Mouse (Mus musculus) urinary bladder, postnatal 10 days (tissue): ENCODE results near the gene Uhrf1.

Source experiments
- DNase-seq: peaks from one replicate; pipeline ENCODE4 v3.0.0; 2022; ENCODE audit warnings: low spot score

The Uhrf1 gene

DNA sequence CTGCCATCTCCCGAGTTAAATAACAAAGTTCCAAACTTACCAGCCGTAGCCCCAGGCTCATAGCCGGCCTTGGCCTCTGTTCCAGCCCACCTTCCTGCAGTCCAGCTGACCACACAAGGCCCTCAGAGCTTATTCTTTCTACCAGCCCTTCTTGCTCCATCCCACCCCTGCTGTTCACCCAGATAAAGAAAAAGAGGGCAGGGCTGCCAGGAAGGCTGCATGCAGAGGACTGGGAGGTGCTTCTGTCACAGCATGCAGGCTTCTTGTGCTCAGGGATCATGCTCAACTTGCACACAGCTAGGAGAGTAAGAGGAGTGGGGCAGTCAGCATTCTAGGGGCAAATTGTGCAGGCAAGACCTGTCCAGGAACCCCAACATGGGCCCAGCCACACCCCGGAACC lies 45.0 kb downstream of the Uhrf1 start:
- no peak for DNase-seq

DNA sequence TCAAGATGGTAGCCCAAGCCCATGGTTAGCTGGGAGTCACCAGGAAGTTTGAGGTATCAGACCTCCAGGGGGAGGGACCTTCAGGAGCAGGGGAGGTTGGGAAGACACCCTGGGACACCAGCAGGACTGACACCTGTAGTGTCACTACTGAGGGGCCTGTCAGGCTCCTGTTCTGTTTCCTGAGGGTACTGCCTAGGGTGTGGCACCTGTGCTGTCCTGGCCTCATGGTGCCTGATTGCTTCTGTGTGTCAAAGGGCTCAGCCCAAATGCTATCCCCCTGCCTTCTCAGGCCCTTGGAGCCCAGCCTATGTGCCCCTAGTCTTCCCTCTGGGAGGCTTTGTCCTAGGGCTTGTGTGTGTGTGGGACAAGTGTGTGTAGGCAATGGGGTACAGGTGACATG lies 45.5 kb downstream of the Uhrf1 start:
- no peak for DNase-seq

DNA sequence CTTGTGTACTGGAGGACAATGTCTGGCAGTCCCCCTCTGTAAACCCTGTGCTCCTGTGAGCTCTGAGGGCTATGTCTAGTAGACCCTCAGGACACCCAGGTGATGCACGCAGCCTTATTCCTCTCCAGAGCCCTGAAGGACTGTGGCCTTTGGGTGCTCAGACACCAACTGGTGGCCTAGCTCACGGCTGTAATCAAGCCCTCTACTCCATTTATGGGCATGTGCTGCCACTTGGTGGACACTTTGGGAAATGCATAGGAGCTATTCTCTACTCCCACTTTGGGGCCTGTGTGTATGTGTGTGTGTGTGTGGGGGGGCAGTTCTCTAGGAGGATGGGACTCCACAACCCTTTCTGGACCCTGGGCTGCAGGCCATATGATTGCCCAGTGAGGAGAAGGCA lies 47.6 kb downstream of the Uhrf1 start:
- peak; percentile 61 for DNase-seq

DNA sequence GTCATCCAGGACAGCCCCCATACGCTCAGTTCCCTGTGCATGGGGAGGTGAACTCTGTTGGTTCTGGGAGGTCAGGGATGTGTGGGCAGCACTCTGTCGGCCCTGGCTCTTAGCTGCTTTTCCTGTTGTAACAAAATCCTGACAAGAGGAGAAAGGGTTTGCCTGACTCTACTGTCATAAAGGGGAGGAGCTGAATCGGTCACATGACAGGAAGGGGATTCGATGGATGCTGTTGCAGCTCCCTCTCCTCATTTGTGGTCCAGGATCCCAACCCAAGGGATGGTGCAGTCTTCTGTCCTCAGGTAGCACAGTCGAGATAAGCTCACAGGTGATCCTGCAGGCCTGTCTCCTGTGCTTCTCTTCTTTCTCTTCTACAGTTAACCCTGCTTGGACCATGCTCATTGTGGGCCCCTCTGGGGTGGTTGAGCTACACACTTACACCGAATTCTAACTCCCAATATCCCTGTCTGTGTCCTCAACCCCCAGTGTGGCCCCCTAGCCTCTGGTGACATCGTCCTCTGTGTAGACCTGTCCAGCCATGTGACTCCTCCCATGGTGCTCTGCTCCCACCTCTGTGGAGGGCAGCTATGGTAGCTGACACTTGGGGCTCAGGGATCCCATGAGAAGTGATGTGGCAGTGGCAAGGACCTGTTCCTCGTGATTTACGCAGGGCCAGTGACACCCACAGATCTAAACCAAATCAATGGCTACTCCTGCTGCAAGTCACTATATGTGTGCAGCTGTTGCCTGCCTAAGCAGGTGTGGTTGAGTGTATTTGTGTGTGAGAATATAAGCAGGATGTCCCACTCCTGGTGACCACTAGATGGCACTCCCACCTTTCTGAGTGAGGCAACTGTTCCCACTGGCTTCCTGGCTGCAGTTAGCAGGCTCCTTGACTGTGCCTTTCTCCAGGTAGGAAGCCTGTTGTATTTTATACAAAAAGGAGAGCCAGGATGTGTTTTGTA lies 54.1 kb downstream of the Uhrf1 start:
- no peak for DNase-seq

DNA sequence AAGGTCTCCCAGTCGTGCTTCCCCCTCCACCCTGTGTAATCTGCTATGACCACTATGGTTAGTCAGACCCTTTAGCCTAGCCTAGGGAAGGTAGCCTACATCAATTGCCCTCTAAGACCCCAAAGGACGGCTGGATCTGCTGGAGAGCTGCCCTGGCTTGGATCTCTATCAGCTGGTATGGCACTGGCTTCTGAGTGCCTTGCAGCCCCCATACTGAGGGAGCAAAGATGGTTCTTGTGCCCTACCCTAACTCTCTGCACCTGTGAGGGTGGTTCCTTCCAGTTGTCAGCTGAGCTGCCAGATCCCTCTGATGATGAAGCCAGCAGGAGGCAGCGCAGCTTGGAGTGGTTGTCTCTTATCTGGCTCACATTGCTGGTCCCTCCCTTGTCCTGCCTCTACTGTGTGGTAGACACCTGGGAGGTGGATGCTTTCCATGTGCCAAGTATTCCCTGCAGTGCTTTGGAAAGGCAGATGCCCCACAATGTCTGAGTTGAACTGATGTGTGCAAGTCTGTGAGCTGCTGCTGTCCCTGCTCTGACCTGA lies 56.1 kb downstream of the Uhrf1 start:
- DNase-seq, result no peak

DNA sequence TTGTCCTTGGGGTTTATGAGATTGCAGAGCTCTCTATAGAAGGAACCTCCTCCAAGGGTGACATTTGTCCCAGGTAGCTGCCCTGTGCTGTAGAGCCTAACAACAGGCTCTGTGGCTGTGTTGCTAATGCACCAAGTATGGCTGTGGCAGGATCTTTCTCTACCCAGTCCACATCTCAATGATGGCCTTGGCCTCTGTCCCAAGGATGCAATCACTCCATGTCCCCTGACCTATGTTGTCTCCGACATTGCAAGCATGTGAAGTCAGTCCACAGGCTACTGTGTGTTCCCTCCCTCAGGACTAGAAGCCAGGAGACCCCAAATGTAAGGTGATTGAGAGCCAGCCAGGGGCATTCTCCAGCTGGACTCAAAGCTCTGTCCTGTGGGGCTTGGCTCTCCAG lies 56.7 kb downstream of the Uhrf1 start:
- no peak for DNase-seq

DNA sequence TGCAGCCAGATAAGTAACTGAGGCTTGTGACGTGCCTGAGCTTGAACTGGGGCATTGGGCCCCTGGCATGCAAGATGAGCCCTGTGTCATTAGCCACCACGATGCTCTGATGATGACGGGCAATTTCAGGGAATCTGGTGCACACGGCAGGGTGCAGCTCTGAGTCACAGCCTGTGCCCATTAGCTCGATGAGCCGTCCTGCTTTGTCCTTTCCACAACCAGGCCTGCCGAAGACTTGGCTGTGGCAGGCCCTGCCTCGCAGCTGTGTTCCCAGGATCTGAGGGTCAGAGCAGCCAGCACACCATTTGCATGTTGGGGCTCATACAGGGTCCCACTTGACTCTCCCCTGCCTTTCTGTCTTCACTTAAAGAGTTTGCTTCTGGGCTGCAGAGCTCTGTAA lies 57.3 kb downstream of the Uhrf1 start:
- DNase-seq, result no peak

DNA sequence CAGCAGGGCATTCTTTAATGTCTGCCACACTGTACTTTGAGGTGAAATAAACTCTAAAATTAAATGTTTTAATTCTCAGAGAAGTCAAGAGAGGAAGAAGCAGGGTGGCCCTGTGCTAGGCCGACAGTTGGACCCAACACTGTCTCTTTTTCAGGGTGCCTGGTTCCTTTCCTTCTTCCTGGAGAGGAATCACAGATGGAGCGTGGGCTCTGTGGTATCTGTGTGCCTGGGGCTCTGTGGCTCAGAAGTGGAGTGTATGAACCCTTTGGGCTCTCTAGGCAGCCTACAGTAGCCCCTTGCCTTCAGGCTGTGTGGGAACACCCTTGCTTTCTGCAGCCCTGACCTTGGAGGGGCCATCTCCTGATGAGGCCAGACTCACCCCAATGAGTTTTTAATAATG lies 58.4 kb downstream of the Uhrf1 start:
- no peak for DNase-seq

DNA sequence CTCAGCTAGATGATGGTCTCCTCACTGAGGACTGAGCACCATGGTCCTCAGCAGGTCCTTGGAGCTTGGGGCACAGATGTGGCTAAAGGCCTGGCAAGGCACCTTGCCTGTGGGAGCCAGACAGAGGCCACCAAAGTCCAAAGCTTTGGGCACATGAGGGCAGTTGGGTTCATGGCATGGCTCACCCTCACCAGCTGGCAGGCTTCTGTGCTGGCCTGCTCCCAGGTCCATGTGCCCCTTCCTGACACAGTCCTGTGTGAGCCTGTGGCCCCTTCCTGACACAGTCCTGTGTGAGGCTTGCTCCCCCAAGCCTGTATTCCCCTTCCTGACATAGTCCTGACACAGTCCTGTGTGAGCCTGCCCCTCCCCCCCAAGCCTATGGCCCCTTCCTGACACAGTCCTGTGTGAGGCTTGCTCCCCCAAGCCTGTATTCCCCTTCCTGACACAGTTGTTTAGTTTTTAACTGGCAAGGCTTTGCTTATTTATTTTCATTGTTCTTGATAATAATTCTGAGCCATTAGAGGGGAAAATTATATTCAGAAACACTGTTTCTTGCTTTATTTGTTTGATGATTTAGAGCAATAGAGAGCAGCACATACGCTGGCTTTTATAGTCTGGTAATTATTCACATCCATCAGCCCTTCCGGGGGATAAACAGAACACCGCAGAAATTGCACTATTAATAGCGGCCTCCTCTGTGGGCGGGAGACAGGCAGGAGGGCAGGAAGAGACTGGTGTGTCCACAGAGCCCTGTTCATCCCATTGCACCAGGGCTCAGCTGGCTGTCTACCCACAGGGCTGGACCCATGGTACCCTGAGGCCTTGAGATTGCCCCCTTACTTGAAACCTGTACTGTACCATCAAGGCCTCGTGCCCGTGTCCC lies 62.9 kb downstream of the Uhrf1 start:
- DNase-seq, result no peak

DNA sequence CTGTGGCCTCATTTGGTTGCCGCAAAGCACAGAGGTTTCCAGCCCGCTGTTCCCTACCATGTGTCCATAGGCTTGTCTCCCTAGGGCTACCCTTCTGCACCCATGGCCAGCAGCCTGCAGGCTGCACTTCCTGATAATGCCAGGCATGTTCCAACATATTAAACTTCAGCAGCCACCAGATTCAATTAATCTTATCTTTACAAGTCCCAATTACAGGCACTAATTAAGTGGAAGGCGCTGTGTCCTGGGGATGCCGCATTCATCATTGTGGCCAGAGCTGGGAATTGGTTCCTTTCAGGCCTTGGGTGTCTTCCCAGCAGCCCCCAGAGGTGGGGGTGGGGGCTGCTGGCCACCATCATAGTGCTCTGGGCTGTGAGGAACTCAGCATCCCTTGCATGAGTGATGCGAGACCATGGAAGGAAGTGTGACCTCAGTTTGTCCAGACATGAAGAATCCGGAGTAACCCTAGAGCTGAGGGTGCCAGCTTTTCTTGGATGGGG lies 65.2 kb downstream of the Uhrf1 start:
- DNase-seq, result no peak

DNA sequence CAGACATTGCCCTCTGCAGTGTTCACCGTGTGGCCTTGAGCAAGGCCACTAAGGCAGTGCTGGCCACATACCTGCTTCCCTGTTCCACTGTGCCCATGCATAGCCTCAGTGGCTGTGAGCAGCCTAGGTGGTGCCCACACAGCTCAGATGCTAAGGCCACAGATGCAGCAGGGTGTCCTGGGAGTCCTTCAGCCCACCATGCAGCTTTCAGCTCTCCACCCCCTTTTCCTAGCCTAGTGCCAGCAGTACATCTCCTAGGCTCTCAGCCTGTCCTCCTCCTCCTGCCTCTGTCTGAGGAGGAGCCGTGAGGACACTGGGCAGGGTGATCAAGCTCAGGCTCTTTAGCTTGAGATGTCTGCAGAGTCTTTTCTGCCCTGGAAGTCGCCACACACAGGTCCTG lies 67.0 kb downstream of the Uhrf1 start:
- no peak for DNase-seq

DNA sequence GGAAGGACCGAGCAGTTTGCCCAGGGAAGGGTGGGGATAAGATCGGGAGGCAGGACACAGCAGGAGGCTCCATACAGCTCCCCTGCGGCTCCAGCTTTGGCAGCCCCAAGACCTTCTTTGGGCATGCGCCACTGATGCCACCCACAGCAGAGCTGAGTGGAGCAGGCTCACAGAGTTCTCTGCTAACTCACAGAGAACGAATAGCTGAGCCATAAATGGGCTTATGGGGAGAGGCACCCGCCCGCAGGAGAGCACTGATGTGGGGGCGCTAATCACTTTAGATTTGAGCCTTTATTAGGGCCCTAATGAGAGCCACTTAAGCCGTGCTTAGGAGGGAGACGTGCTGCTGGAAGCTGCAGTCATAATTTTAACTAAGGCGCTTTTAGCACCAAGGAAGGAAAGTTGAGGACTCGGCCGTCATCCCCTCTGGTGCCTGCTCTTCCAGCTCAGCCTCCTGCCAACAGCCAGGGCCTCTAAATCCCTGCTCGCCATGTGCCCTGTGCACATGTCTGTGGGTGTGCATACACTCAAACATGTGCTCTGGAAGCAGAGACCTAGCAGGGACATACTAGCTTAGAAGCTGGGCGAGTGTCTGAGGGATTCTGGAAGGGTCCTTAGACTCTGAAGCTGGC lies 68.0 kb downstream of the Uhrf1 start:
- no peak for DNase-seq

DNA sequence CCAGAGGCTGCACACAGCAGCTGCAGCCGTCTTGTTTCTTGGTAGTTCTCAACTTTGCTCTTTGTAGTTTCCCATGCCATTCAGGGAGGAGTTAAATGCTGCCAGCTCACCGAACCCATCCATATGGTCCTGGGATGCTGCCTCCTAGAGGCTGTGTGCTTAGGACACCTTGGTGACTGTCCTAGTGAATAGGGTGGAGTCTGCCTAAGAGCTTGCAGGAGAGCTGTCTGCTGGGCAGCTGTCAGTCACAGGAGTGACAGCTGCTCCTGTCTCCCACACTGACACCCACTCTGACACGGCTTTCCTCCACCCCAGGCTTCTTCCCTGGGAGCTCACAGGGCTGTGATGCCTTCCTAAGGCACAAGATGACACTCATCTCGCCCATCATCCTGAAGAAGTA lies 69.0 kb downstream of the Uhrf1 start:
- DNase-seq, result no peak
